Mouse (Mus musculus): ENCODE measurements at regions not wholly inside any gene's neighbourhood (a gene's known extent, or its start where the extent isn't known, plus 50 kb on each side); places are given as distances from the start of the nearest gene placed in this dataset.

DNA sequence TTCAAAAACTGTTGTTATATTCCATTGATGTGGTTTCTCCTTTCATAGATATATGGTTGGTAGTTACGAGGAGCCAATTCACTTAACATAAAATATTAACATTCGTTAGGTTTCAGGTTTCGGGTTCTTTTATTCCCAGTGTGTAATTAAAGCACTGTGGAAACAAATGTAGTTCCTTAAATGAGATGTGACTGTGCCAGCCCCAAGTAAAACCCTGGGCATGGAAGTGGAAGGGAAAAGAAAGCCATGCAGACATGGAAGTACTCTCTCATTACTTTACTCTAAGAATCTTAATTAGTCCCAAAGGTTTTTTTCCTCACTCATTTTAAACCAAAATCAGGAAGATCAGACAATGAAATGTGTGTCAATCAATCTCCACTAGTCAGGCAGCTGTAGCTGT, 784.9 kb upstream of the Apob start:
- DNase-seq (ENCODE audit: low spot score in 2 of 2) = no peak

DNA sequence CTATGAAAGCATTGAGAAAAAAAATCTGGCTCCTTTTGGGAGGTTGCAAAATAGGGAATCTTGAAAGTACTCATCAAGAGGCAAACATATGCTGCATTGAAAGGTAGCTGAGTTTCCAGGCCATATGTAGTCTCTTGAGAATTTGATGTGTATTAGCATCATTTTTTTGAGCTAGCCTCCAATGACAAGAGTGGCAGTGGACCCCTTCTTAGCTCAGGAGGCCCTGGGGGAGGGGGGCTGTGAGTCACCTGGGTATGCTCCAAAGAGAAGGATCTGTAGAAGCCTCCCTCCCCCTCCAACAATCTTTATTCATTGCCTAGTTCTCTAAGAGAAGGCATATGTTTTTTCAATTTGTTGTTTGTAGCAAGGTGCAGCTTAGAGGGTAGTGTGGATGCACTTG, 779.4 kb upstream of the Apob start:
- DNase-seq (ENCODE audit: low spot score in 2 of 2) = no peak

DNA sequence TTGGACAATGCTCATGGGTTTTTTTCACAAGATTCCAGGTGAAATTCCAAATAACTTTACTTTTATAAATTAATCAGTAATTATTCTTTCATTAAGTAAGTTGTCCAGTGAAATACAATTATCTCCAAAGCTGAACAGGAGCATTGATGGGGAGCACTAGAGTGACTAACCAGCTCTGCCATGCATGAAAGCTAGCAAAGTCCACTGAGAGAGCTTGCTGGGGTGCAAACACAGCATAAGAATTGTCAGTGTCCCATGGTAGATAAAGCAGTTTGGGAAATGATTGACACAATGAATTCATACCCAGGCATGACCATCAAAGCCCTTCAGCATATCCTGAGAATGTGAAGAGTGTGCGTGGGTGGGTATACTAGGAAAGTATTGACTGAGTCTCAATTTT, 776.6 kb upstream of the Apob start:
- no peak for DNase-seq (ENCODE audit: low spot score in 2 of 2)

DNA sequence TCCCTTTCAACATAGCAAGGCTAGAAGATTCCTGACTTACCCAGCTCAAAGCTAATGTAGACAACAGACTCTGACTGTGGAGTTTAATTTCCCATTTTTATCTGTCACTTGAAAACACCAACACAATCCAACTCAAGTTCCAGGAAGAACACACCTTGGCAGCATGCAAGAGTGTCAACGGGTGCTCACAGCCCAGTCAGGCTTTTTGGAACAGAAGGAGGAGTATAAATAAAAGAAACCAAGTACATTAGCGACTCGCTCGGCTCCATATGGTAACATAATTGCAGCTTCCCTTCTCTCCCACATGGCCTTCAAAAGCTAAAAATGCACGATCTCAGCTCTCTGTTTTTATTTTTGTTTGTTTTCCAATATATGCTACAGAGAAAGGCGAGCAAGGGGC, 761.8 kb upstream of the Apob start:
- peak; percentile 31 to 49 for DNase-seq (ENCODE audit: low spot score in 2 of 2)

DNA sequence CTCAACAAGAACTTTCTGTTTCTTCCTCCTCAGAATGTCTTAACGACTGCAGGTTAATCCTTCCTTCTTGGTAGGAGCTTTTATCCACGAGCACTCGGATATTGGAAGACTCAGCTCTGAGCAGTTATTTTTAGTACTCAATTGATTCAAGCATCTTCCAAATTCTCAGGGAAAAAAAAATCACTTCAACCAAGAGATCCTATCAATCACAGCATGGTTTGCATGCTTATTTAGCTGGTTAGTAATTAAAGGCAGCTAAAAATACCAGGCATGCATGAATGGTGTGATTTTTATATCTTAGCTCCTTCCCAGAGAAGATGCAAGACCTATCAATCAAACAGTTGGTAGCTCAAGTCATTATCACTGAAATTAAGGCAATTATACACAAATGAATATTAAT, 759.9 kb upstream of the Apob start:
- DNase-seq (ENCODE audit: low spot score in 2 of 2) = no peak

DNA sequence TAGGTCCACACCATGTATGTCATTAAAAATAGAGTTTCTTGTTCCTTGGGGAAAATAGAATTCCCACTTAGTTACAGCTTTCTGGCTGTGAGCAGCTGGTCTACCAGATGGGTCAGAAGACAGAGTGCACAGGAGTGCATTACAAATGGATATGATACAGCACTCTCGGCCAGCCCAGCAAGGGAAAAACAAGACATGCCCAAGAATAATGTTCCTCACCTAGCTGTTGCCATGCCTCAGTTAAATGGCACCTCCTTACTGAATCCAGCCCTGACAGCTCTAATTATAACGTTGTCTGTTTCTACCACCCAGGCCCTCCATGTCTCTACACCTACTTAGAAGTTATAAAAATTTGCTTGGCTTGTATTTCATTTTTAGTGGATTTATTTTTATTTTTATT, 749.3 kb upstream of the Apob start:
- peak; percentile 32 to 56 for DNase-seq (ENCODE audit: low spot score in 2 of 2)

DNA sequence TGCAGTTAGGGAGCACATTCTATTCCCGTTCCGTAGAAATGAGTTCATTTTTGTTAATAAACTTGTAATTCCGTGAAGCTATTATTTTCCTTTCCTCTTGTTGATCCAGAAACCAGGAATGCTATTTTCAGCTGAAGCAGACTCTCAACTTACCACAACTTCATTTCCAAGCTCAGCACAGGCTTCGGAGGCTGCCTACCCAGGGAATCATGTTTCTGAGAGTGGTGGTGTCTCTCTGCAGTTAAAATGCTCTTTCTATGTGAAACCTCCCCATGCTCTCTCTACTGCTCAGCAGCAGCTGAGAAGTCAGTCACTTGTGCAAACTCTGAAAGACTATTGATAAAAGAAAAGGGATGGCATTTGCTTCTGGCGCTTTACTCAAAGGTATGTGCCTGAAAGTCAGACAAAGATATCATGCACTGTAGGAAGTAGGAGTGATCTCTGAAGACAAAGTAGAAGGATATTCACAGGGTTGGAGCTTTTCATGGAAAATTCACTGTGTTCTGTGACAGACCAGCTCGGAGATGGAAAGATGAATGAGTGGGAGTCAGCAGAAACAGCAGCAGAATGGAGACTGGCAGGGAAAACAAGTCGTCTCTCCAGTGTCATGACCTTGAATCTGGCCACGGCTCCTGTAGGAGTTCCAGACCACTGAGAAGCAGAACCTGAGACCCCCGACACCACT, 748.8 kb upstream of the Apob start:
- DNase-seq (ENCODE audit: low spot score in 2 of 2) = peak; percentile 35 to 58

DNA sequence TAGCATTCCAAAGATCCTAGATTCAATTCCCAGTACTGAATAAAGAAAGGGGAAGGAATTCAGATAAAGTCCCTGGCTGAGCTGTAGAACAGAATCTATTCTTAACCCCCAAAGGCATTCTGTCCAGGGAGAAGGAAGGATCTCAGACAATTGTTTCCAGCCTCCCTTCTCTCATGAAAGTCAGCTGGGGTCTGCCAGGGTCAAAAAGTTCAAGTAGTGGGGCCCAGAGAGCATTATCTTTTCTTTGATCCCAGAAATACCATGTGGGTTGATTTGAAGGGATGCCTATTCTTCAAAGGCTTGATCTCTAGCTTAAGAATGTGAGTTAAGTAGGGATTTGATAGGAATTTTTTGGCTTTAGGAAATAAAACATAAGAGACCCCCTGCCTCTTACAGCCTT, 727.1 kb upstream of the Apob start:
- no peak for DNase-seq (ENCODE audit: low spot score in 2 of 2)

DNA sequence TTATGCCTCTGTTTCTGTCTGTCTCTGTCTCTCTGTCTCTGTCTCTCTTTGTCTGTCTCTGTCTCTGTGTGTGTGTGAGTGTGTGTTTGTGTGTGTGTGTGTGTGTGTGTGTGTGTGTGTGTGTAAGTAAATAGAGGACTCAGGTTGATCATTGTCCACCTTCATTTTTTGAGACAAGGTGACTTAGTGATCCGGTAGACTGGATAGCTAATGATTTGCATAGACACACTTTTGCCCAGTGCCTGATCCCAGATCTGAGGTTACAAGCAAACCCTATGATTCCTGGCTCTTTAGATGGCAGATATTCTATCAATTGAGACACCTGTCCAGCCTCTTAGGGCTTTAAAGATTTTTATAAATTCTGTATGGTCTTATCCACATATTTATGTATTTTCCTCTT, 706.9 kb upstream of the Apob start:
- DNase-seq (ENCODE audit: low spot score in 2 of 2) = no peak

DNA sequence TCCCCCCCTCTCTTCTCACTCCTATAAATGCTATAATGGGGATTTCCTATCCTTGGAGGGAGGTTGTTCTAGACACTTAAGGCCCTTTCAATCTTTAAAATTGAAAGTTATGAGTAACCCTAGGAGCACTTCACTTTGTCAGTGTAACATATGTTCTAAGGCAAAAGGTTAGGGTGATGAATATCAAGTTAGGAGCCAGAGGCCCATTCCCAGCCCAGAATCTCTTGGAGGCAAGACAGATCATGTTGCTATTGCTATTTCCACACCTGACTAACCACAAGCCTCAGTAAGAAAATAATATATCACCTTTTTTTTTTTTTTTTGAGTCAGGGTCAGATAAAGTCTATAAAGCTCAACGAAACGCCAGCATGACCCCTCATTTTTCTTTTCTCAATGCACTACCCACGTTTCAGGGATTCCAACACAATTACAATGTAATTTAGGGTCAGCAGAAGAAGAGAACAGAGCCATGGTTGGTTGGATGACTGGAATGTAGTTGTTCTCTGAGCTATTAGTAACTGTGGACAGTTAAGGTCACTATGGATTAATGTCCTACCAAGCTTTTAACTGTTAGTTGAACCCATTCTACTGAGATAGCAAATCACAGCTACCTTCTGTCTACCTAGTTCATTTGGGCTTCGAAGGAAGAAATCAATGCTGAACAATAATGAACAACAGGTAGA, 693.0 kb upstream of the Apob start:
- DNase-seq (ENCODE audit: low spot score in 2 of 2) = no peak

DNA sequence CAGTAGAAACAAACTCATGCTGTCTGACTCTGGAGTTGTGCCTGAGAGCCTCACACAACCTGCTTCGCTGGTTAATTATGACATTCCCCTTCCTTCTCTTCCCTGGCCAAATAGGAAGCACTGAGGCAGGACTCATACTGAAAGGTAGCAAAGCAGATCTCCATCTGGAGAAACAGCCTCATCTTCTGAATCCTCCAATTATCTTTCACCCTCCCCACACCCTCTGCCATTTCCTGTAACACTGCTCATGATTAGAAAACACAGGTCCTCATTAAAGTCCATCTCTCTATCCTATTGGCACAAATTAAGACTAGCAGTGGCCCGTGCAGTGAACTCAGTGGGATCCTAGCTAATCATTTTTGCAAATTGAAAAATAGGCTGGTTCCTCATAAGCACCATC, 685.9 kb upstream of the Apob start:
- DNase-seq (ENCODE audit: low spot score in 2 of 2) = no peak

DNA sequence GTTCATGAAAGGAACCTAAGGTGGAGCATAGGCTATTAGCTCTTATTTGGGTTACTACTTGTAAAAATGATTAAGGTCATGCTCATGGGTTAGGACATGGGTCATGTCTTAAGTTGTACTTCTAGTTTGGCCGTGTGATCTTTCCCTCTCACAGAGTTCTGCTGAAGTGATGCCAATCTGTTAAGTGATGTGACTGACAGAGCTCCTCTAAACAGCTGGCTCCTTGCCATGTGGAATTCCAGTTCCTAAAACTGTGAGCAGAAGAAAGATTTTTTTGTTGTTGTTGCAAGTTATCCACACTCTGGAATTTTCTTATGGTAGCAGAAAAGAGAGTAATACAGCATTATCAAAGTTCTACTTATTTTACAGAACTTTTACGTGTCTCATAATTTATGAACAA, 680.4 kb upstream of the Apob start:
- no peak for DNase-seq (ENCODE audit: low spot score in 2 of 2)

DNA sequence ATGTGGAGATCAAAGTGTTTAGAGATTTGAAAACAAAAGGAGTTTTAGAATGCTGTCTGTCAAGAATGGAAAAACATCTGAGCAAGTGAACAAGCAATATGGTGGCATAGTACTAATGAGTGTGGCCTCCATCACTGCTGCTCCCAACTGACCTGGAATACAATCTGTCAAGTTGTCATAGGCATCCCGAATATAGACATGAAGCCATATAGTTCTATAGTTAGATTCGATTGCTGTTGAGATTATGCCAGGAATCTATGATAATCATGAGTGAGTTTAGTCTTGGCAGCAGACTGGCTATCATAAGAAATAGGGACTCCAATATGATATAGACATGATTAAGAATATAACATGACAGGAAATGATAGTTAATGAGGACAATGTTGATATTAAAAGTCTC, 656.0 kb upstream of the Apob start:
- DNase-seq (ENCODE audit: low spot score in 2 of 2) = no peak

DNA sequence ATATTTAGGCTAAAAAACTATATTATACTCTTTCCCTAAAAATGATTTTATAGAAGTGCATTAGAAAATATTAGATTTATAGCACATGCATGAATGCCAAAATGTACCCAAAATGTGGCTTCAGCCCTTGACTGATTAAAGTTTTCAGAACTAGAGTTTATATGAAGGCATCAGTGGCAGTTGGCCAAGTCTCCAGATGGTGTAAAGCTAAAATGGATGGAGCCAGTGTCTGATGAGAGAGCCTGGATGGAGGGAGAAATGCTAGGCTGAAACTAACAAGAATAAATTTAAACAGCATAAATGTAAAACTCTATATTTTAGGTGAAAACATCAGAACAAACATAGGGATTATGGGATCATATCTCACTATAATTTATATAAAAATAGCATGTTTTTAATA, 648.8 kb upstream of the Apob start:
- DNase-seq (ENCODE audit: low spot score in 2 of 2) = peak; percentile 62 to 84
